Mouse (Mus musculus) cerebellum, postnatal 4 days (tissue): ENCODE data around the gene Ccser1.

Source experiments
- DNase-seq, 2 experiments: peaks; one replicate each; pipeline ENCODE4 v3.0.0; 2022; ENCODE audit warnings: low spot score in 2 of 2, mixed read lengths in 1 of 2

Ccser1 gene

DNA sequence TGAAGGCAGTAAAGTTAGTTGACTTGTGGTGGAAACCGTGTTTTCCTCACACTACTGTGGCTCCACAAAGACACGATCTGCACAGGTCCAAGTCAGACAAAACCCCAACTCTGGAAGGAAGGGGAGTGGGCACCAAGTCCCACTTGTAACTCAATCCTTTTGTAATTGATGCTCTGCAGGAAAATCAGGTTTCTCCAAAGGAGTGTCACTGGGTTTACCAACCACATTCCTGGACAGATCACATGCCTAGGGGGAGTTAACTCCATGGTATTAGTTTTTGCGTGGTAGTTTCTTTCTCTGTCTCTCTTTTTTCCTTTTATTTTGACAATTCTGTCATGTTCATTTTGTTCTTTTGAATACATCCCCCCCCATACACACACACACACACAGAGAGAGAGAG, 252.0 kb downstream of the Ccser1 start:
- DNase-seq, result no peak

- DNase-seq, result no peak
These were observed 252.6 kb downstream of the Ccser1 start for GRCm38 (mm10) chr6:61432703-61433102.

DNA sequence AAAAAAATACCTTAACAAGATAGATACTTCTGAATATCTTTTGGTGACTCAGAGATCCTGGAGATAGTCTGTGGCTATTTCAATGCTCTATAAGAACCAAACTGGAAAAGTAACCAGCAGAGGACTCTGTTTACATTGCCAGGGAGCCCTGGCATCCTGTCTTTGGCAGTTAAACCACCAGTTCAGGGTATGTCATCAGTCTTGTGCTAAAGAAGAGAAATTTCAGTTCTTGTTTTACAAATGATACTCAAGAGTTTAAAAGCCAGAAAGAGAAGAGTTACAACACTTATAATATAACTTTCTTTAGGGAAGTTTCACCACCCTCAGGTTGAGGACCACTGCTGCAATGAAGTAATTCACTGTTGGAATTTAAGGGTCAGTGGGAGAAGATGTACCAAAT, 258.0 kb downstream of the Ccser1 start:
- DNase-seq, result no peak

GRCm38 (mm10) chr6:61471371-61472152, 291.4 kb downstream of the Ccser1 start:
- DNase-seq, result no peak

GRCm38 (mm10) chr6:61485336-61485735, 305.2 kb downstream of the Ccser1 start:
- DNase-seq, result no peak

DNA sequence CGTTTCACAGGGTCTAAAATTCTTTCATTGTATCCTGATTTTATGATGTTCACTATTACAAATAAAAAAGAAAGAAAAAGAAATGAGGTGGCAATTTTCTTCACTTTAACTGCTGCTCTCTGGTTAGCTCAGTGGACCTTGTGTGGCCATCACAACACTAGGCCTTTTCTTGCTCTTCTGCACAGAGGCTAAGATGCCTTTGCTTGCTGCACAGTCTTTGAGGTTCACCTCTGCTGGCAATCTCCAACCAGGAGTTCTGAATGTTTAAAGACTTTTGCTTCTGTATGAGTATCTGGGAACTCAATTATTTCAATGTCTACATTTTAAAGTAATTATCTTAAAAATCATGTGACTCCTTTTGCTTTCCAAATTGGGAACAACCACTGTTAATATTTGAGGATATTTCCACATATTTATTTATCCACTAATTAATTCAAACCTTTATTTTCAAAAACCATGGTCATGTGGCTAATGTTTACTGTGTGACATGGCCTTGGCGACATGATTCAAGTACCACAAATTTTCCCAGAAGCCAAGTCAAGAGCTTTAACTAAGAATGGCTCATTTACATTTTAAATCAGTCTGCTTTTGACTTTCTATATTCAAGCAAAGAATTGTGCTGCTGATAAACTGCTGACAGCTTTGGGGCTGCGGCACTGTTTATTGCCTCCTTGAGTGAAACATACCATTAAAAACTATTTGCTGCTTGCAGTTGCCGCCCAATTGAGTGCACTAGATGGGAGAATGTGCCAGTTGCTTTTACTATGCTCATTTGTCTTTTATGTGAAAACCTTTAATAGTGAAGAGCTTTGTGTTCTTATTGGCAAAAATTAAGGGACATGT, 312.1 kb downstream of the Ccser1 start:
- no peak for DNase-seq

DNA sequence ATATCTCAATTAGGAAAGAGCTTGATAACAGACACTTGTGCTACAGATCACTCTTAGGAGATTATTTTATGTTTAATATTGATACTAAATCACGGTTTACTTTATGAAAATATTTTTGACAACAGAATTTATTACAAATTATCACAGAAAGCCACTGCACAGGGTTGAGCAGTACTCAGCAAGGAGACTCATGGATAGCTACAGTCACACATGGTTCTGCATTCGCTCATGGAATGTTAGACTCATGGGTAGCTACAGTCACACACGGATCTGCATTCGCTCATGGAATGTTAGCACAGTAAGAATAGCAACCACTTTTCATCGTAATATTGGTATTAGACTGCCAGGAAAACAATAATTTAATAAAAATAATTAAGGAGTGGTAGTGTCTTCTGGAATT, 313.3 kb downstream of the Ccser1 start:
- no peak for DNase-seq

DNA sequence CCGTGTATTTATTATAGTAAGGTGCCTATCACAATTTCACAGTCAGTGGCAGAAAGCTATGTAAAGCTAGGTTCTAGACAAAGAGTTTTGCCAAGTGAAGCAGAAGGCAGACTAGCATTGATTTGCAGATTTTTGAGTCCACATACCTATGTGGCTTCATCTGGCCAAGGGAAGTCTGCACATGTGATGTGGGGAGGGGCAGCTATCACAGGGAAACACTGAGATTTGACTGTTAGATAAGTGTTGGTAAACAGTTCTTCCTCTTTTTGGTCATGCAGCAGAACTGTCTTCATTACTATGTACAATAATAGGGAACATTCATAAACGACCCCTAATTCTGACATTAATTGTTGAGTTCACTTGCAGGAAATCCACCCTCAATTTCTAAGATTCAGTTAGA, 335.2 kb downstream of the Ccser1 start:
- DNase-seq, result no peak

GRCm38 (mm10) chr6:61521587-61521986, 341.5 kb downstream of the Ccser1 start:
- DNase-seq, result no peak

DNA sequence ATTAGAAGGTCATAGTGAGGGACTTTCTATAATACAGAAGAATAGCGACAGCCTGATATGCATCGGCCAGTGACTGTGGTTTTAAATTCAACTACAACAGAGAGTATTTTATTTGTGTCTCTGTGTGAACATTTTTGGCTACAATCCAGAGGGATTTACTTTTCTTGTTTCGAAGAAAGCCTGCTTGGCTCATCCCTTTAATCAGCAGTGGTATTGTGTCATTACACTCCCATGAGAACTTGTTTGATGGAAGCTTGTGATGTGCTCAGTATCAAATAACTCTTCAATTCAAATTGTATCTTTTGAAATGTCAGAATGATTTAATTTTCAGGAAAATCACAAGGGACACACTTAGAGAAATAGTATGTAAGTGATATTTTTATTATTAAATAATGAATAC, 342.0 kb downstream of the Ccser1 start:
- DNase-seq, result no peak

DNA sequence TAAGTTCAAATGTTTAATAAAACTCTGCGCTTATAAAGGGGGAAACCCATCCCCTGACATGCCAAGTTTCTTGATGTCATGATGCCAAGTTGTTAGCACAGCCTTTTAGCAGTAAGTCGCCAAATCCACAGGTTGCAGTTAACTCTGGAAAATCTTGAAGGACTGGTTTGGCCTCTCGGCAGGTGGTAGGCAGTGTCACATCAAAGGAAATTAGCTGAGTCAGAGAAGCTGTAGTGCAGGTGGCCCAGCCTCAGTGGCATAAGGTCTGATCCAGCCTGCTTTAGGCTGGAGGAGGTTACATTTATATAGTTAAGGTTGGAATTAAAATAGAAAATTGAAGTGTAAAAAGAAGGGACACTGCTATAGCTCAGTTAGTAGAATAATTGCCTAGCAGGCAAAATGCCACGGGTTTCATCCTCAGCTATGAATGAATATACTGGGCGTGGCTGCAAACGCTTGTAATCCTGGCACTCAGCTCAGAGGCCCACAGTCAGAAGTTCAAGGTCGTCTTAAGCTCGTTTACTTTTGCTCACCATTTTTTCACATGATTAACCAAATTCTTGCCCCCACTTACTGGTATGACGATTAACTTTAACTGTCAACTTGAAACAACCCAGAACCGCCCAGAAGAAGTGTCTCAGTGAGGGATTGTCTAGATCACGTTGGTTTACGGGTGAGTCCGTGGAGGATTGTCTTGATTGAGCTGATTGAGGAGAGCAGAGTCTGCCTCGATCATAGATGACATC, 343.8 kb downstream of the Ccser1 start:
- no peak for DNase-seq

- DNase-seq, result no peak
These were observed 360.6 kb downstream of the Ccser1 start for GRCm38 (mm10) chr6:61540732-61541131.

DNA sequence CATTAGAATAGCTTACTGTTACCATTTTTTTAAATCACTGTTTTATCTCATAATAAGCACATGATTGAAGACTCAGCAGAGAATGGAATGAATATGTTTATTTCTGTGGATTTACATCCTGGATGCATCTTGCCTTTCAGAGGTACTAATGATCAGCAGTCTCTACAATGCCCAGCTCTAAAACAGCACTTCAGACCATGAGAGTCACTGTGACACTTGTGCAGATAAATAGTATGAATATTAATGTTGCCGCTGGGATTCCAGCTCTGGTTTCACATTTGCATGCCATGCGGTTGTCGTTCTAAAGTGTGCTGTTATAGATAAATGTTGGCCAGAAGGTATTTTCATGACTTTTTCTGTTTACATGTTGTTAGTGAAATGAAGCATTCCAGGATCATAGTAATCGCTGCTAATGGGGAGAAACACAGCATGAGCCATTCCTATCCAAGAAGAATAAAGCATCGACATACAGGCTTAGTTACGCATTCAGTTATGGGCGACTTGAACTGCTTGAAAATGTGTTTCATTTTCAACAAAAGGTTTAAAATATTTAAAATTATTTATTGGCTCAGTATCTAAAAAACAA, 363.4 kb downstream of the Ccser1 start:
- DNase-seq, result no peak

DNA sequence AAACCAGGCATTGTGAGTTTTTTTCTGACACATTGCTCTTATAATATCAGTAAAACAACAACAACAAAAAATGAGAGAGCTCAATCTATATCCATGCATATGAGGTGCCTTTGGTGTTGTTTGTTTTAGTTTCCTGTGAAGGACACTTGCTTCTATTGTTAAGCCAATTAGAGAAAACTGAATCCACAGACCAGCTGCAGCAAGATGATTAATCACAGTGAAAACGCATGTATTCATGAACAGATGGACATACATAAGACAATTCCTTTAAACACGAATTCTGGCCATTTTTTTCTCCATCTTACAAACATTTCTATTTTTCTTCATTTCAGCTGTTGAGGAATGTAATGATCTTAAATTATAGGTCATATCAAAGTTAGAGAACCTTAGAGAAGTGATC, 387.4 kb downstream of the Ccser1 start:
- no peak for DNase-seq

DNA sequence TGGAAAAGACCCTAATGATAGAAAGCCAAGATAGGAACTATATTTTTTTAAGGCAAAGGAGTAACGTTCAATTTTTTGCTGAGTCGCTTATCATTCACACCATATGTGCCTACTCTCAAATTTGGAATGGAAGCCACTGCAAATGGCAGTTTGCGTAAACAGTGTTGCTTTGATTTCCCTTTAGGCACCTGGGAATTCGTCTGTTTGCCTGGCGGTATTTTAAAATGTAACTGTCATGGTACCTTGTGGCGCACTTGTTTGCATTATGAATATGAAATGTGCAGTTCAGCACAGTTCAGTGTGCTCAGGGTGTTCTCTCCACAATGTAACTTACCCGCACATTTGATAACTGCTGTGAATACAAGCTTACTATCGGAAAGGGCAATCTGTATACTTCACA, 387.8 kb downstream of the Ccser1 start:
- no peak for DNase-seq

- DNase-seq, result no peak
These were observed 401.6 kb downstream of the Ccser1 start for GRCm38 (mm10) chr6:61581696-61582095.

- no peak for DNase-seq
These were observed 408.9 kb downstream of the Ccser1 start for GRCm38 (mm10) chr6:61588999-61589398.

- DNase-seq, result no peak
These were observed 421.8 kb downstream of the Ccser1 start for GRCm38 (mm10) chr6:61601911-61602310.

DNA sequence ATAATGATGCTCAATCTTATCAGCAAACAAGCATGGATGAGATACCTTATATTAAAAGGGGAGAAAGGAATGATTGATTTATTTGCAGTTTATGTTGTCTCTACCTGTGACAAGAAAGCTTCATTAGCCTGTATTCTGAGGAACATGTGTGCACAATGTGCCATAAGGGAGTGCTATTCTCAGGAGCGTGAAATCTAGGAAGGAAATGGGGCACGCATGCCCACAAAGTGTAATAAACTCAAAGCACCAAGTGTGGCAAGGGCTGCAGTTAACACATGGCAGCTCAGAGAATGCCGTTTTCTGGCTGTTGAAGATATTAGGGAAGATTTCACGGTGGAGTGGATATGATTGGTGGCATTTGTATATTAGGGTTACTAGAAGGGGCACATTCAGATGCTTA, 434.8 kb downstream of the Ccser1 start:
- DNase-seq, result no peak

GRCm38 (mm10) chr6:61621707-61622106, 441.6 kb downstream of the Ccser1 start:
- DNase-seq, result no peak

- no peak for DNase-seq
These were observed 481.3 kb downstream of the Ccser1 start for GRCm38 (mm10) chr6:61661414-61661813.

GRCm38 (mm10) chr6:61664572-61664971, 484.4 kb downstream of the Ccser1 start:
- DNase-seq, result no peak
